Mouse (Mus musculus): ENCODE data around the gene Aplf. TPM values are rescaled to one million over a fixed set of nuclear protein-coding genes. Genes with fewer than 3 reads are reported as not detected.
A peak's percentile ranks its signal among the peaks of the same experiment; 100 is the strongest.

Aplf gene
- polyA plus RNA-seq, 1 experiment from 2014 or later = 12.3 TPM

DNA sequence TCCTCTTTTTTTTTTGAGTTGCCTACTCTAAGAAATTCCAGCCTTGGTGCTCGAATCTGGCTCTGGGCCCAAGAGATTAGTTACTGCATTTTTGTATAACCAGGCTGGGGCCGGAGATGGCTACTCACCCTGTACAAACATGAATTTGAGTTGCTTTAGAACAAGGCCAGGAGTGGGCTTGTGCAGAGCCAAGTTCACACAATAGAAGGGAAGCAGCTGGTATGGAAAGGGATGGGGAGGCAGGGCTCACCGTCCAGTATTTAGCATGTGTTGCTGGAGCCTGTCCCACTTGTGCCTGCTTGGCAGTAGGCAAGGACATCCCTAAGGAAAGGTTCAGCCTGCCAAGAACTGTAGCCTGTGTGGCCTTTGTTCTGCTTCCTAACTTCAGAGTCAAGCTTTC is 50.7 kb downstream of the Aplf start:
- Histone ChIP-seq H3K27ac (no peak overlapping the region), H3K4me2 (replicated peaks) (no peak overlapping the region), H3K9ac (no peak overlapping the region), H3K9me3 (no peaks in the 10 kb centered on the region), H3K27me3 (replicated peaks) (no peaks in the 10 kb centered on the region), H3K36me3 (no peaks in the 10 kb centered on the region), H3K4me3 (no peak overlapping the region), H3K4me1 (peaks cover 3% of the 10 kb centered on the region; the same call in 1 of the 2 replicates)
- WGBS = 74% methylated on average over 3 of the region's 3 CpGs
- ATAC-seq (ENCODE audit: low FRiP score, low read depth) = no peak

DNA sequence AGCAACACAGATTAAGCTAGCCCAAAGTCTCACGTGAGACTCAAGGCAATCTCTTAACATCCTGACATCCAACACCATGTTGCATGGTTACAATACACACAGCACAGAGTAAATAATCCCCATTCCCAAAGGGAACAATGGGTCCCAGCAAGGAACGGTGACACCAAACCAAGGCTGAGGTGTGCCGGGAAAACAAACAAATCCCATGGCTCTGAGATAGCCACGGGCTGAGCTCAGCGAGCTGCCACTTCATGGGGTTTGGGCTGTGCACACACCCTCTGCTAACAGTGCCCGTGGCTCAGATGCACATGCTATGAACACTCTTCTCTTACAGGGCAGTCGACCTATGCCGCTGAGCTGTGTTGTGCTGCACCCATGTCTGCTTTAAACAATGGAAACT is 54.0 kb downstream of the Aplf start:
- Histone ChIP-seq H3K9me3 (no peaks in the 10 kb centered on the region), H3K36me3 (no peaks in the 10 kb centered on the region), H3K27me3 (replicated peaks) (no peaks in the 10 kb centered on the region), H3K4me1 (peaks cover 3% of the 10 kb centered on the region; the same call in 1 of the 2 replicates), H3K27ac (no peak overlapping the region), H3K4me2 (replicated peaks) (no peak overlapping the region), H3K4me3 (no peak overlapping the region), H3K9ac (no peak overlapping the region)
- no peak for ATAC-seq (ENCODE audit: low FRiP score, low read depth)
- 79% methylated on average over 8 of the region's 8 CpGs for WGBS

DNA sequence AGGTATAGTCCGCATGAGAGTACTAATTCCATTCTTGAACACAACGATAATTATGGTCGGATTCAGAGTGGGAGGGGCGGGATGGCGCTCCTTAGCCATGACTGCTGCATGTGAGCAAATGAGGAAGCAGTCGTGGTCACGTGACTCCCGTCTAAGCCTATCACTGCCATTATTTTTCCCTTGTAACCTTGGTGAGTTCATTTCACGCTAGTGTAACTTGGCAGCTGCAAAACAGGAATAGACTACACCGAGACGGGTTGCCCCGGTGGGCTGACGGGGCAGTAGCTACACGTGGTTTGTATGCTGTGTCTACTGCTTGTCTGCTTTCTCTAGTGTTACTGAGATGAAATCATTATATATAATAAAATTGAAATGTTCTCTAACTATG is 56.3 kb downstream of the Aplf start:
- no peak for ATAC-seq (ENCODE audit: low FRiP score, low read depth)
- no peak overlapping the region for H3K4me3 ChIP-seq
- H3K4me2 ChIP-seq (replicated peaks) = no peak overlapping the region
- no peaks in the 10 kb centered on the region for H3K27me3 ChIP-seq (replicated peaks)
- no peak overlapping the region for H3K9ac ChIP-seq
- 88% methylated on average over 14 of the region's 14 CpGs for WGBS
- no peak overlapping the region for H3K27ac ChIP-seq
- H3K9me3 ChIP-seq = no peaks in the 10 kb centered on the region
- no peaks in the 10 kb centered on the region for H3K36me3 ChIP-seq
- H3K4me1 ChIP-seq = no peaks in the 10 kb centered on the region

DNA sequence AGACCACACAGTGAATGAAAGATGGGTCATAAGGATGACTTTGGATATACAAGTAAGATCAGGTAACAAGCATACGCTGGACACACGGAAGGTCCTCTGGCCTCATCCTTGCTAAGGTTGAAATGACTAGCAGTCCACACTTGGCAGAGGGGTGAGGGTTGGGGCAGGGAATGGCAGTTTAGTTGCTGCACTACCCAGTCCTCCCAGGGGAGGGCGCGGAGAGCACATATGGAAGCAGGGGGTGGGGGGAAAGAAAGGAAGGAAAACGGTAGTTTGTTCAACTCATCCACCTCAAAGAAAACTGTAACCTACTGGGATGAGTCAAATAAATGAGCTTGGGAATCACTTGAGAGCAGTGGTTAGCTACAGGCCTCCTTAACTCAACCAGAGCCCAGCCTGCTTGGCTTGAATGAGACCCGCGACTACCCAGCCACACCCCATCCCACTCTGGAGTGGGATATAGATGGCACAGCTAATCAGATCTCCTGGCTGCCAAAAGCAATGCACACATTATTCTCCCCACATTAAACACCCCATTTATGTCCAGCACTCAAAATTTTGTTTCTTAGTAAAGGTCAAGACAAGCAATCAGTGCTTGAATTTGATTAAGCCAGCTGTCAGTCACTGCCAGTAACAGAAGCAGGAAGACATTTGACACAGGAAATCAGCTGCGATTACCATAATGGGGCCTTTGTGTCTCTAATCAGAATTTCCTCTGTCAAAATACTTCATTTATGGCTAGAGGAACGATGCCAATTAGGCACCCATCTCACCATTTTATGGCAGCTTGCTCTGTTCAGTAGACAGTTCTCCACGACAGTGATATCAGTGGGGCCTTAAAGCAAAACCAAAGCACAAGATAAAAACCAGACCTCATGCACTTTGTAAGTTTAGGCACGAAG is 56.9 kb downstream of the Aplf start:
- Histone ChIP-seq H3K9ac (no peak overlapping the region), H3K4me2 (replicated peaks) (no peak overlapping the region), H3K36me3 (no peaks in the 10 kb centered on the region), H3K27me3 (replicated peaks) (no peaks in the 10 kb centered on the region), H3K4me3 (no peak overlapping the region), H3K4me1 (no peaks in the 10 kb centered on the region), H3K27ac (no peak overlapping the region), H3K9me3 (no peaks in the 10 kb centered on the region)
- no peak for ATAC-seq (ENCODE audit: low FRiP score, low read depth)
- WGBS = 65% methylated on average over 11 of the region's 11 CpGs

DNA sequence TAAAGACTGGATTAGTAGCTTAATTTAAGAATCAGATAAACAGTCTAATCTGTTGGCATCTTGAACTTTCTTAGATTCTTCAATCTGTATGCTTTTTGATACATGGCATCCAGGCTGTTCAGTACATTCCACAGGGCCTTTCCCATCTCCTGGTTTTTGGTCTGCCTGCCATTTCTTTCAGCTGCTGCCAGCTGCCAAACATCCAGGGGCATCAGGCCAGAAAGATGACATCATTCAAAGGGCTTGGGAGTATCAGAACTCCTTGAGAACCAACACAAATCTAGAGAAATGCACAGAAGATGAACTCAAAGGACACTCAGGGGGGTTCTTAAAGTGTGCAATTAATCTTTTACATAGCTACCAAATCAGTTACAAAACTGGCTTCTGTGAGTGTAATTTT is 72.2 kb downstream of the Aplf start:
- Histone ChIP-seq H3K9ac (no peak overlapping the region), H3K4me2 (replicated peaks) (no peak overlapping the region), H3K36me3 (no peaks in the 10 kb centered on the region), H3K9me3 (no peaks in the 10 kb centered on the region), H3K4me3 (no peak overlapping the region), H3K27ac (no peak overlapping the region), H3K4me1 (peaks cover 5% of the 10 kb centered on the region), H3K27me3 (replicated peaks) (no peaks in the 10 kb centered on the region)
- no peak for ATAC-seq (ENCODE audit: low FRiP score, low read depth)

DNA sequence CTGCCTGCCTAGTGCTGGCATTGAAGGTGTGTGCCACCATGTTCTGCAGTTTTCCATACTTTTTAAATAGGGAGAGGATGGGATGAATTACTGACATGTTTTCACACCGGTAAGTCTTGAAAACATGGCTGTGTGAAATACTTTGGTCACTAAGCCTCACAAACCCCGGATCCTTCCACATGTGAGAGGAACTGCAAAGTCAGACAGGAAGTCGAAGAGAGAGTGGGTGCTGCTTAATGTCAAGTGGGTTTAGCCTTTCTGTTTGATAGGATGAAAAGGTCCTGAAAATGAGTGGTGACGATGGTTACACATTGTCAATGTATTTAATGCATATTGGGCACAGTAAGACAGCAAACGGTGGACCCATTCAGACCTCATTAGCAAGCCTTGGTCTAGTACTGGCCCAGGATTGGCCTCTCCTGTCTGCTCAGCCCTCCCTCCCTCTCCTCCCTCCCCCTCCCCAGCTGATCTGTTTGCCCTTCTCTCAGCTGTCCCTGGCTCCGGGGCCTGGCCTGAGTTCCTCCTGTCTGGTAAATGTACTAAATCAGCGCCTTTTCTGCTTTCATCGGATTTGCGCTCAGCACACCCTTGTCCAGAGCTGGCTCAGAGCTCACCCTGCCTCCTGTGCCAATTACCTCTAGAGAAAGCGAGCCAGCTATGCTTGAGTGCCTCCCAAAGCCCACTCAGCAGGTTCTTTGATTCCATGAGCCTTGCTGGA is 74.7 kb downstream of the Aplf start:
- peak; percentile 95 for ATAC-seq (ENCODE audit: low FRiP score, low read depth)
- H3K27ac ChIP-seq = no peak overlapping the region

DNA sequence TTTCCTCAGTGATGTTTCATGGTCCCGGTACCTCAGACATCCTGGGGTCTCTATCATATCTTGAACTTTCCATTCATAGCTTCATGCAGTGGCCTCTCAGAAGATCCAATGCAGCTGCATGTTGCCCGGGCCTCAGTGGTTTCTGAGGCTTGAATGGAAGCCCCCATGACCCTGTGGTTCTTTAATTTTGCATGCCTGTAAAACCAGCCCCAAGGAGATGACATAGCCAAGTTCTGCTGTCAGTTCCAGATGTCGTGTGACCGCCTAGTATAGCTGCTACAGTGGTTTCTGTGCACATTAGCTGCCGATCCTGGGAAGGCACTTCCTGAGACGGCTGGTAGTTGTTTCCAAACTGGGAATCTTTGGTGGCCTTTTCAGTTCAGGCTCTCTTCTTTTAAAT is 77.8 kb downstream of the Aplf start:
- H3K4me3 ChIP-seq = no peak overlapping the region
- no peaks in the 10 kb centered on the region for H3K9me3 ChIP-seq
- no peak overlapping the region for H3K4me2 ChIP-seq (replicated peaks)
- H3K27me3 ChIP-seq (replicated peaks) = peaks cover 4% of the 10 kb centered on the region
- no peak overlapping the region for H3K9ac ChIP-seq
- no peaks in the 10 kb centered on the region for H3K36me3 ChIP-seq
- no peak for ATAC-seq (ENCODE audit: low FRiP score, low read depth)
- WGBS = 85% methylated on average over 6 of the region's 6 CpGs
- H3K27ac ChIP-seq = no peak overlapping the region
- H3K4me1 ChIP-seq = peaks cover 20% of the 10 kb centered on the region

More for the DNA sequence above, 74.7 kb downstream of the Aplf start:
- H3K4me2 ChIP-seq (replicated peaks) = peak overlapping the region; percentile 22; the same call in 1 of the 2 replicates
- no peaks in the 10 kb centered on the region for H3K36me3 ChIP-seq
- no peak overlapping the region for H3K9ac ChIP-seq
- no peaks in the 10 kb centered on the region for H3K27me3 ChIP-seq (replicated peaks)
- H3K9me3 ChIP-seq = no peaks in the 10 kb centered on the region
- H3K4me1 ChIP-seq = peaks cover 5% of the 10 kb centered on the region
- no peak overlapping the region for H3K4me3 ChIP-seq
- 35% methylated on average over 10 of the region's 10 CpGs for WGBS

DNA sequence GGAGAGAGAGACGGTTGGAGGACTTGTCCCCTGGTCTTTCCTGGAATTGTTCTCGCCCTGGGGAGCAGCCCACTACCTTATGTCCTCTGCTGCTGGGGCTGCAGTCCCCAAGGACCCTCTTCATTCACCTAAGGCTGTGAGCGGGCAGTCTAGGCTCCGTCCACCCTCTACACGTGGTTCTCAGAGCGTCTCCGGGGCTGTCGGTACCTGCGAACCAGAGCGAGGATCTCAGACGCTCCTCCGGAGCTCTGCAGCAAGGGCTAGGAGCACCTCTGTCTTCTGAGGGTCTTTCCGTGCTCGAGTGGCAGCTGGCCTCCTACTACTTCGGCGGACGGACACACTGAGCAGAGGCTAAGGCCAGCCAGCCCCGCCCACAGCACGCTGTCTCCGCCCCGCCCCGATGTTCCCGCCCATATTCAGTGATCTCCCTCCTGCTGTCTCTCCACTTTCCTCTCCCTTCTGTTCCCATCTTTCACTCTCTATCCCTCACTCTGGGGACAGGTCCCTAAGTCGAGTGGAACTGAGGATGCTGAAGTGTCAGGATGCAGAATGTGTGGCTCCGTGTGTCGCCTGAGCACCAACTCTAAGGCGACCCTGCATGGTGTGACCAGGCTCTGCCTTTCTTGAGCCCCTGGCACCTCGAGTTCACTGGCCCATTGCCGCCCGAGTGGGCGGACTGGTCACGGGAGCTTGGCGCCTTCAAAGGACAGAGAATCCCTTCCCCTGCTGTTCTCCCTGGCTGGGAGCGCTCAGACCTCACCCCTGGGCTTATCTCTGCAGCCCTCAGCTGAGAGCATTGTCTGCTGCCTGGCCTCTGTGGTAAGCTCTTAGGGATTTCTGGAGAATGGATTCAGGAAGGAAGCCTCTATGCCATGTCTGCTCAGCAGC is 81.4 kb downstream of the Aplf start, which contains the start of gene Prokr1:
Prokr1 (minus strand) TSS at position 350 of the 888 bp plus-strand sequence.
- peaks cover 23% of the 10 kb centered on the region for H3K4me1 ChIP-seq
- WGBS = under 1% methylated on average over 34 of the region's 34 CpGs
- peak; percentile 91 for ATAC-seq (ENCODE audit: low FRiP score, low read depth)

DNA sequence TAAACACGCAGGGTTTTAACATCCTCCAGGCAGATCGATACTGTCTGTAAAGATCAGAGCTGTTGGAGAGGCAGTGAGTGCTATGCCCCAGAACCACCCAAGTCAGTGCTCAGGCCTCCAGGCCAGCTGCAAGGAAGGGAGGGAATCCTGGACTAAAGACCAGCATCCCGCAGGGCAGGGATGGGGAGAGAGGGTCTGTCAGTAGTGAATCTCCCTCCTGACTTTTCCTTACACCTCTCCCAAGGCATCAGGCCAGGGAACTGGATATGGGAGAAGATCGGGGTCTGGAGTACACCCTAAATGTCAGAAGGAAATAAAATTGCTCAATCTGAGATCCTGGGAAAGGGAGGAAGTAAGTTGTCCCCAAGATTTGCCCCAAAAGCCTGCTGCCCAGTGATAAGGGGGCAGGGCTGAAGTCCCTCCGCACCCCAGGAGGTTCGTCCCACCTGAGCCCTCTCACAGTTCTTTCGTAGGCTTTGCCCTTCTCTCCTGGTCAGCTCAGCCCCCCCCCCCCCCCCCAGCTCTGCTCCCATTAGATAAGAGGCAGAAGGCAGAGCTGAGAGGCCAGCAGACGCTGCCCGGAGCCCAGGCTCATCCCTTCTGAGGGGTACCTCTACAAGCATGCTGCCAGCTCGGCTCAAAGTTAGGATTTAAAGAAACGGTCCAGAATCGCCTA is 82.1 kb downstream of the Aplf start:
- Histone ChIP-seq H3K27ac (no peak overlapping the region), H3K27me3 (replicated peaks) (peaks cover 10% of the 10 kb centered on the region), H3K4me3 (peak overlapping the region; percentile 51), H3K4me1 (peaks cover 23% of the 10 kb centered on the region), H3K4me2 (replicated peaks) (peak overlapping the region; percentile 92), H3K9ac (peak overlapping the region; percentile 58; the same call in 1 of the 2 replicates), H3K36me3 (no peaks in the 10 kb centered on the region), H3K9me3 (no peaks in the 10 kb centered on the region)
- ATAC-seq (ENCODE audit: low FRiP score, low read depth) = peak; percentile 35; the same call in 1 of the 2 replicates
- 12% methylated on average over 12 of the region's 12 CpGs for WGBS

More for the DNA sequence above, 81.4 kb downstream of the Aplf start, which contains the start of gene Prokr1:
- peak within 1 kb of the TSS; percentile 92 for H3K4me2 ChIP-seq (replicated peaks)
- no peaks in the 10 kb centered on the region for H3K9me3 ChIP-seq
- peak within 1 kb of the TSS; percentile 58 for H3K9ac ChIP-seq
- H3K27ac ChIP-seq = no peak within 1 kb of the TSS
- H3K27me3 ChIP-seq (replicated peaks) = peaks cover 10% of the 10 kb centered on the region
- peak within 1 kb of the TSS; percentile 51 for H3K4me3 ChIP-seq
- no peaks in the 10 kb centered on the region for H3K36me3 ChIP-seq

DNA sequence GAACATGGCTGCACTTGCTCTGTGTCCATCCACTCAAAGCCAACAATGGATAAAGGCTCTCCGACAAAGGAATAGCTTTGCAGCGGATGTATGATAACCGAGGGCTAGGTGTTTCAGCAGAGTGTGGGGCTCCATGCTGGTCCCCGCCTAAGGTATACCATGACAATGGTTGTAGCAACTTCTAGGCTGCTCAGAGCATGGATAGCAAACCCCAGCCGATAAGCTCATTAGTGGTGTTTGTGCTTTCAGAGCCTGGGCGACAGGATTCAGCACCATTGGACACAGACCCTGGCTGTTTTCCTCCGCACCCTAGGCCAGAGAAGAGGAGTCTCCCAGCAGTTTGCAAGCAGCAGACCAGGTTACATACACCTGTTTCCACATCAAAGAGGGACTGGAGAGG is 88.0 kb downstream of the Aplf start:
- Histone ChIP-seq H3K27ac (no peak overlapping the region), H3K4me3 (no peak overlapping the region), H3K9me3 (no peaks in the 10 kb centered on the region), H3K4me2 (replicated peaks) (no peak overlapping the region), H3K4me1 (peaks cover 7% of the 10 kb centered on the region), H3K9ac (no peak overlapping the region), H3K36me3 (peaks cover 2% of the 10 kb centered on the region; the same call in 1 of the 2 replicates), H3K27me3 (replicated peaks) (peaks cover 4% of the 10 kb centered on the region)
- ATAC-seq (ENCODE audit: low FRiP score, low read depth) = no peak
- WGBS = 91% methylated on average over 7 of the region's 7 CpGs

DNA sequence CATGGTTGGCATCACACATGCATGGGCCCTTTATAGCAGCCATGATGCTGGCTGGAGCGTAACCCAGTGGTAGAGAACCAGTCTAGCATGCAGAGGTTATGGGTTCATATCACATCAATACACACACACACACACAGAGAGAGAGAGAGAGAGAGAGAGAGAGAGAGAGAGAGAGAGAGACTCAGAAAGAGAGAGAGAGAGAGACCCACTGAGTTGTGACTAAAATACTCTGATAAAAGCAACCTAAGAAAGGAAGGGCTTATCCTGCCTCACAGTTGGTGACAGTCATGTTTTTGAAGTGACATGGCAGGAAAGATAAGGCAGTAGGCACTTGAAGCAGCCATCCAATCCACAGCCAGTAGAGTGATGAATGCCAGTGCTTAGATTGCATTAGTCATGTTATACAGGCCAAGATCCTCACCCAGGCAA is 88.8 kb downstream of the Aplf start:
- no peak overlapping the region for H3K4me2 ChIP-seq (replicated peaks)
- H3K9me3 ChIP-seq = no peaks in the 10 kb centered on the region
- ATAC-seq (ENCODE audit: low FRiP score, low read depth) = no peak
- no peak overlapping the region for H3K9ac ChIP-seq
- H3K27me3 ChIP-seq (replicated peaks) = peaks cover 3% of the 10 kb centered on the region; the same call in 1 of the 2 replicates
- 93% methylated on average over 1 of the region's 1 CpGs for WGBS
- no peak overlapping the region for H3K27ac ChIP-seq
- peaks cover 2% of the 10 kb centered on the region; the same call in 1 of the 2 replicates for H3K36me3 ChIP-seq
- peaks cover 7% of the 10 kb centered on the region for H3K4me1 ChIP-seq
- no peak overlapping the region for H3K4me3 ChIP-seq

Measured in neural tube, embryonic 12.5 days (tissue).